Mouse (Mus musculus) CH12.LX (cell line): Measurements from ENCODE around the gene Maz. TPM values are rescaled to one million over a fixed set of nuclear protein-coding genes. Genes with fewer than 3 reads are reported as not detected.

Source experiments
- DNase-seq: peaks from one replicate; pipeline ENCODE4 v3.0.0-alpha.2; 2013; ENCODE audit errors: extremely low read depth
- H3K27ac ChIP-seq: 2 replicates; pipeline ENCODE4 v1.5.1; 2012; ENCODE audit warnings: low read depth, mild to moderate bottlenecking, control low read depth, moderate library complexity; ENCODE audit not compliant: insufficient read depth
- H3K27me3 ChIP-seq: replicated peaks from 2 replicates; pipeline ENCODE3; 2012; ENCODE audit warnings: inconsistent platforms
- H3K36me3 ChIP-seq, 2 experiments: replicated peaks in 1 of 2; 2 replicates each; pipeline versions ENCODE3 to v1.6.1; 2012; ENCODE audit warnings: inconsistent platforms in 1 of 2, low read length in 1 of 2, mild to moderate bottlenecking in 1 of 2, mixed read lengths in 1 of 2, moderate library complexity in 1 of 2; ENCODE audit not compliant: control insufficient read depth in 1 of 2, insufficient read depth in 1 of 2
- H3K4me1 ChIP-seq, 2 experiments: 2 replicates each; pipeline ENCODE4 v1.6.1; 2012; ENCODE audit warnings: inconsistent platforms in 1 of 2, moderate library complexity in 1 of 2; ENCODE audit not compliant: insufficient read depth in 2 of 2, control insufficient read depth in 1 of 2
- H3K4me2 ChIP-seq: 2 replicates; pipeline ENCODE4 v1.6.1; 2012; ENCODE audit warnings: low read depth, mild to moderate bottlenecking, control low read depth; ENCODE audit not compliant: poor library complexity, insufficient read depth, severe bottlenecking
- H3K4me3 ChIP-seq, 3 experiments: fragments of 150-350 bp in 1 of 3; sonication (generic) in 1 of 3; replicated peaks in 1 of 3; 2 replicates each; pipeline versions ENCODE3 to v1.5.1; 2011 to 2012; ENCODE audit warnings: low read depth in 2 of 3, low read length in 2 of 3, mild to moderate bottlenecking in 2 of 3, moderate library complexity in 2 of 3, control low read depth in 1 of 3, improper control_type of control experiment in 1 of 3, inconsistent platforms in 1 of 3, mixed read lengths in 1 of 3; ENCODE audit not compliant: poor library complexity in 1 of 3
- H3K79me2 ChIP-seq: replicated peaks from 2 replicates; pipeline ENCODE4 v1.6.1; 2012; ENCODE audit warnings: mild to moderate bottlenecking, moderate library complexity; ENCODE audit not compliant: control insufficient read depth, poor library complexity, insufficient read depth, severe bottlenecking; ENCODE audit errors: extremely low read depth
- H3K9ac ChIP-seq: 2 replicates; pipeline ENCODE4 v1.6.1; 2012; ENCODE audit warnings: low read depth, mild to moderate bottlenecking, control low read depth, moderate library complexity; ENCODE audit not compliant: insufficient read depth
- H3K9me3 ChIP-seq: replicated peaks from 2 replicates; pipeline ENCODE3; 2012; ENCODE audit warnings: low read length, inconsistent platforms, mixed read lengths
- ELF1 ChIP-seq: IDR thresholded peaks from 2 replicates; pipeline ENCODE4 v1.6.1; 2014; ENCODE audit warnings: low read depth, mild to moderate bottlenecking, inconsistent platforms, low read length, improper control_type of control experiment
- MAX ChIP-seq: IDR thresholded peaks from 2 replicates; pipeline ENCODE4 v1.6.1; 2011; ENCODE audit warnings: low read length, improper control_type of control experiment
- MAZ ChIP-seq: IDR thresholded peaks from 2 replicates; pipeline ENCODE4 v1.6.1; 2012; ENCODE audit warnings: low read depth, mild to moderate bottlenecking, inconsistent platforms, low read length, improper control_type of control experiment, moderate library complexity
- PAX5 ChIP-seq: IDR thresholded peaks from 2 replicates; pipeline ENCODE4 v1.6.1; 2012; ENCODE audit warnings: low read length, inconsistent platforms, mixed read lengths
- POLR2A ChIP-seq: IDR thresholded peaks from 2 replicates; pipeline ENCODE4 v1.6.1; 2011; ENCODE audit warnings: low read depth, mild to moderate bottlenecking, improper control_type of control experiment, low read length
- USF2 ChIP-seq: conservative IDR thresholded peaks from 2 replicates; pipeline ENCODE4 v1.6.1; 2011; ENCODE audit warnings: low read depth, low read length, improper control_type of control experiment
- dilution Hi-C: fragments of 300-500 bp; cut with MboI; formaldehyde crosslinking; loops from 2 replicates; pipeline ENCODE4 v1.14.3; 2020; ENCODE audit warnings: low sequenced_read_pairs; ENCODE audit not compliant: extremely low pct_unique_long_range_greater_than_20kb, extremely low pct_ligation_motif_present
- in situ Hi-C: fragments of 300-500 bp; cut with MboI; formaldehyde crosslinking; loops from 3 replicates; pipeline ENCODE4 v1.14.3; 2019; ENCODE audit warnings: low sequenced_read_pairs, low pct_ligation_motif_present, low pct_unique_long_range_greater_than_20kb, mixed read lengths
- polyA plus RNA-seq: library from polyadenylated mRNA; unstranded; fragments of >175 nt; gene quantifications from 2 replicates; pipeline ENCODE4 v1.2.1, GENCODE M21; 2012; ENCODE audit warnings: low read depth; ENCODE audit not compliant: insufficient read length
- total RNA-seq, 2 experiments: library from RNA; depleted of rRNA; stranded (reverse); fragments of 300-350 nt in 1 of 2; fragments of >200 nt in 1 of 2; gene quantifications; 2 replicates each; pipeline ENCODE4 v1.2.3; 2012 to 2014

Maz gene
- total and polyA plus RNA-seq, 3 experiments = 87.0 to 219 (median 91.2) TPM

DNA sequence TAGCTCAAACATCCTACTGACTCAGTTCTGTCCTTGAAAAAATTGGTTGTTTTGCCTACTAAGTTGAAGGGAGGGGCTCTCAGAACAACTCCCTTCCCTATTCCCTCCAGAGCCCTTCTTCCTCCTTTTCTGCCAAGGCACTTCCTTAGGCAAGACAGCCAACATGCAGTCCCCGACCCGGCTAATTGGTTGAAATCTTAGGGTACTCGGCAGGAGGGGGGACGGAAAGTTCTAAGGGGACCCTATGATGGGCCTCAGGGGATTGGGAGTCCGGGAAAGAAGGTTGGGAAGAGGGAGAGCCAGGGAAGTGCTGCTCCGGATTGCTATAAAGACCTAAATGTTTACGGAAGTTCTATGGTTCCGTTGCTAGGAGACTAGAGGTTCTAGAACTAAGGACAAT, 51.3 kb downstream of the Maz start:
- peaks cover 17% of the 10 kb centered on the region for H3K79me2 ChIP-seq
- peak overlapping the region; percentile 41 to 97 (median 56) for H3K4me3 ChIP-seq
- no peak for TF ChIP-seq MAX
- TF ChIP-seq MAZ = no peak
- no peak for TF ChIP-seq PAX5
- TF ChIP-seq ELF1 = no peak; the same call in 1 of the 2 replicates
- no peak for TF ChIP-seq USF2
- TF ChIP-seq POLR2A = no peak
- TF ChIP-seq, all 38 proteins: peak for 0
- Histone ChIP-seq H3K27ac (no peak overlapping the region), H3K9me3 (no peaks in the 10 kb centered on the region), H3K9ac (peak overlapping the region; percentile 49; the same call in 1 of the 2 replicates), H3K4me2 (peak overlapping the region; percentile 50), H3K27me3 (no peaks in the 10 kb centered on the region), H3K36me3 (peaks cover 34 to 60% of the 10 kb centered on the region in 2 experiments), H3K4me1 (peaks cover 9 to 38% of the 10 kb centered on the region in 2 experiments)
- DNase-seq = no peak
- dilution Hi-C loops (no loop called here), in situ Hi-C loops (loop anchor here (25.0 kb wide), 1 partner anchor 812 kb away; the partner anchor contains the start of genes Gm49388 and Setd1a)

Other genes with a start within 250 kb of the Maz start
Only the 20 nearest of the 32 such genes appear.
- 70.9 and 103 TPM in 2 replicates for gene Hirip3, start 165.1 kb downstream of the Maz start, total RNA-seq (2012; rRNA removed)
- 42.4 and 44.7 TPM in 2 replicates for gene Hirip3, start 165.1 kb downstream of the Maz start, total RNA-seq (2014; rRNA removed)
- 190 and 267 TPM in 2 replicates for gene Hirip3, start 165.1 kb downstream of the Maz start, polyA plus RNA-seq
- 73.9 and 109 TPM in 2 replicates for gene Ino80e, start 164.7 kb downstream of the Maz start, total RNA-seq (2012; rRNA removed)
- 73.6 and 78.4 TPM in 2 replicates for gene Ino80e, start 164.7 kb downstream of the Maz start, total RNA-seq (2014; rRNA removed)
- 216 and 243 TPM in 2 replicates for gene Ino80e, start 164.7 kb downstream of the Maz start, polyA plus RNA-seq
- 28.5 and 29.0 TPM in 2 replicates for gene Taok2, start 142.3 kb downstream of the Maz start, total RNA-seq (2012; rRNA removed)
- gene Taok2, start 142.3 kb downstream of the Maz start, total RNA-seq (2014; rRNA removed) = 13.6 and 15.3 TPM in 2 replicates
- gene Taok2, start 142.3 kb downstream of the Maz start, polyA plus RNA-seq = 32.2 and 33.0 TPM in 2 replicates
- 39.7 and 43.2 TPM in 2 replicates for gene Tmem219, start 104.1 kb downstream of the Maz start, total RNA-seq (2012; rRNA removed)
- 31.3 and 33.4 TPM in 2 replicates for gene Tmem219, start 104.1 kb downstream of the Maz start, total RNA-seq (2014; rRNA removed)
- gene Tmem219, start 104.1 kb downstream of the Maz start, polyA plus RNA-seq = 37.4 and 39.3 TPM in 2 replicates
- gene Kctd13, start 98.2 kb downstream of the Maz start, total RNA-seq (2012; rRNA removed) = 35.0 and 37.5 TPM in 2 replicates
- gene Kctd13, start 98.2 kb downstream of the Maz start, total RNA-seq (2014; rRNA removed) = 16.4 and 19.0 TPM in 2 replicates
- 35.2 and 40.4 TPM in 2 replicates for gene Kctd13, start 98.2 kb downstream of the Maz start, polyA plus RNA-seq
- gene Asphd1, start 77.5 kb downstream of the Maz start, total RNA-seq (2012; rRNA removed) = 0.08 TPM in 1 of 2 replicates, not detected in the other
- not detected in 2 replicates for gene Asphd1, start 77.5 kb downstream of the Maz start, total RNA-seq (2014; rRNA removed)
- 1.3 and 1.8 TPM in 2 replicates for gene Asphd1, start 77.5 kb downstream of the Maz start, polyA plus RNA-seq
- 7.2 and 8.8 TPM in 2 replicates for gene Sez6l2, start 76.5 kb downstream of the Maz start, total RNA-seq (2012; rRNA removed)
- gene Sez6l2, start 76.5 kb downstream of the Maz start, total RNA-seq (2014; rRNA removed) = 8.9 and 9.9 TPM in 2 replicates
- gene Sez6l2, start 76.5 kb downstream of the Maz start, polyA plus RNA-seq = 29.2 and 29.3 TPM in 2 replicates
- gene Cdipt, start 51.1 kb downstream of the Maz start, total RNA-seq (2012; rRNA removed) = 72.8 and 86.2 TPM in 2 replicates
- 100 and 108 TPM in 2 replicates for gene Cdipt, start 51.1 kb downstream of the Maz start, total RNA-seq (2014; rRNA removed)
- gene Cdipt, start 51.1 kb downstream of the Maz start, polyA plus RNA-seq = 120 and 138 TPM in 2 replicates
- 0.46 and 0.47 TPM in 2 replicates for gene Cdiptos, start 50.9 kb downstream of the Maz start, total RNA-seq (2012; rRNA removed)
- gene Cdiptos, start 50.9 kb downstream of the Maz start, total RNA-seq (2014; rRNA removed) = not detected in 2 replicates
- 0.31 and 0.97 TPM in 2 replicates for gene Cdiptos, start 50.9 kb downstream of the Maz start, polyA plus RNA-seq
- gene Mvp, start 12.4 kb downstream of the Maz start, total RNA-seq (2012; rRNA removed) = 42.1 and 52.1 TPM in 2 replicates
- gene Mvp, start 12.4 kb downstream of the Maz start, total RNA-seq (2014; rRNA removed) = 33.3 and 35.5 TPM in 2 replicates
- 53.7 and 63.5 TPM in 2 replicates for gene Mvp, start 12.4 kb downstream of the Maz start, polyA plus RNA-seq
- gene Pagr1b, start 10.6 kb downstream of the Maz start, total RNA-seq (2012; rRNA removed) = 0.25 and 0.30 TPM in 2 replicates
- gene Pagr1b, start 10.6 kb downstream of the Maz start, total RNA-seq (2014; rRNA removed) = not detected in 2 replicates
- 2.8 and 6.6 TPM in 2 replicates for gene Pagr1b, start 10.6 kb downstream of the Maz start, polyA plus RNA-seq
- gene Pagr1a, start 9.7 kb downstream of the Maz start, total RNA-seq (2012; rRNA removed) = 56.9 and 60.0 TPM in 2 replicates
- 12.0 and 24.9 TPM in 2 replicates for gene Pagr1a, start 9.7 kb downstream of the Maz start, total RNA-seq (2014; rRNA removed)
- 69.4 and 71.3 TPM in 2 replicates for gene Pagr1a, start 9.7 kb downstream of the Maz start, polyA plus RNA-seq
- gene Gm42742, start 5.9 kb downstream of the Maz start, total RNA-seq (2012; rRNA removed) = 13.2 and 16.0 TPM in 2 replicates
- gene Gm42742, start 5.9 kb downstream of the Maz start, total RNA-seq (2014; rRNA removed) = 37.1 and 45.1 TPM in 2 replicates
- gene Gm42742, start 5.9 kb downstream of the Maz start, polyA plus RNA-seq = 6.1 and 14.9 TPM in 2 replicates
- gene Prrt2, start 5.8 kb downstream of the Maz start, total RNA-seq (2012; rRNA removed) = not detected in 2 replicates
- 0.09 TPM in 1 of 2 replicates, not detected in the other for gene Prrt2, start 5.8 kb downstream of the Maz start, total RNA-seq (2014; rRNA removed)
- gene Prrt2, start 5.8 kb downstream of the Maz start, polyA plus RNA-seq = 1.2 TPM in 2 replicates
- 54.2 and 63.9 TPM in 2 replicates for gene Kif22, start 15.4 kb upstream of the Maz start, total RNA-seq (2012; rRNA removed)
- gene Kif22, start 15.4 kb upstream of the Maz start, total RNA-seq (2014; rRNA removed) = 58.1 and 65.0 TPM in 2 replicates
- 81.4 and 86.2 TPM in 2 replicates for gene Kif22, start 15.4 kb upstream of the Maz start, polyA plus RNA-seq
- not detected in 2 replicates for gene Zg16, start 60.3 kb upstream of the Maz start, total RNA-seq (2012; rRNA removed)
- not detected in 2 replicates for gene Zg16, start 60.3 kb upstream of the Maz start, total RNA-seq (2014; rRNA removed)
- gene Zg16, start 60.3 kb upstream of the Maz start, polyA plus RNA-seq = not detected in 2 replicates
- gene AI467606, start 64.3 kb upstream of the Maz start, total RNA-seq (2012; rRNA removed) = 15.7 and 19.0 TPM in 2 replicates
- 18.6 and 26.4 TPM in 2 replicates for gene AI467606, start 64.3 kb upstream of the Maz start, total RNA-seq (2014; rRNA removed)
- gene AI467606, start 64.3 kb upstream of the Maz start, polyA plus RNA-seq = 18.3 and 20.5 TPM in 2 replicates
- 0.21 and 0.30 TPM in 2 replicates for gene Qprt, start 95.2 kb upstream of the Maz start, total RNA-seq (2012; rRNA removed)
- gene Qprt, start 95.2 kb upstream of the Maz start, total RNA-seq (2014; rRNA removed) = 0.15 TPM in 1 of 2 replicates, not detected in the other
- gene Qprt, start 95.2 kb upstream of the Maz start, polyA plus RNA-seq = 0.14 TPM in 1 of 2 replicates, not detected in the other
- gene Spn, start 110.8 kb upstream of the Maz start, total RNA-seq (2012; rRNA removed) = 14.4 and 16.3 TPM in 2 replicates
- 2.4 and 2.6 TPM in 2 replicates for gene Spn, start 110.8 kb upstream of the Maz start, total RNA-seq (2014; rRNA removed)
- 3.3 and 3.6 TPM in 2 replicates for gene Spn, start 110.8 kb upstream of the Maz start, polyA plus RNA-seq
- 66.8 and 78.5 TPM in 2 replicates for gene Cd2bp2, start 169.0 kb upstream of the Maz start, total RNA-seq (2012; rRNA removed)
- gene Cd2bp2, start 169.0 kb upstream of the Maz start, total RNA-seq (2014; rRNA removed) = 62.4 and 63.3 TPM in 2 replicates
- 57.4 and 72.8 TPM in 2 replicates for gene Cd2bp2, start 169.0 kb upstream of the Maz start, polyA plus RNA-seq